26 mouse cellular contexts compared by ENCODE assay signal in the genomic region with DNA sequence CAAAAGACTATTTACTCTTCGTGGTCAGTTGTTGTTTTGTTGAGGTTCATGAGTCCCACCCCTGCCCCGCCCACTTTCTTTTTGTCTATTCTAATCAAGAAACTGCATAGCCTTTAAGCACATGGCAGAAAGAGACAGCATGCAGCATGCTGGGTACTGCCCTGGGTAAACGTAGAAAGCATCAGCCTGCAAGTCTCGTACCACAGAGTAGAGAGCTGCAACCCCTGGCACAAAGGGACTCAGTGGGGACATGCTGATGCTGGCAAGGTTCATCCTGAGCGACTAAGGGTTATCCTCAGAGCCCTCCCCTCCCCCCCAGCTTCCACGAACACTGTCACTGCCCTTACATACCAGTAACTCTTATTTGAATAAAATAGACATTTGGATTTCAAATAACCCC.
DNase-seq lines count a peak whose midpoint lies in the region; ATAC-seq and TF ChIP-seq lines count a peak whose summit lies in the region.
"Had no signal": no experiment of that assay in that cellular context is flagged by ENCODE, and none has a peak within 500 bp of the region (broad histone marks: within the 10 kb centered on the region; RNA-seq: fewer than 3 reads in every experiment).

No protein-coding gene starts in this region.

- WGBS in hindbrain, embryonic 12.5 days = 45% methylated on average over 6 of the region's 6 CpGs
- 37% methylated on average over 6 of the region's 6 CpGs for WGBS in hindbrain, postnatal 0 days
- 35% methylated on average over 6 of the region's 6 CpGs for WGBS in hindbrain, embryonic 15.5 days
- 41% methylated on average over 6 of the region's 6 CpGs for WGBS in neural tube, embryonic 13.5 days

- no peaks in the 10 kb centered on the region for H3K9me3 ChIP-seq in hindbrain, embryonic 12.5 days (replicated peaks)
- no peaks in the 10 kb centered on the region for H3K9me3 ChIP-seq in hindbrain, postnatal 0 days (ENCODE audit: low read length)
- no peaks in the 10 kb centered on the region for H3K9me3 ChIP-seq in hindbrain, embryonic 15.5 days
- no peaks in the 10 kb centered on the region for H3K9me3 ChIP-seq in neural tube, embryonic 13.5 days
- H3K9me3 ChIP-seq: forebrain, embryonic 15.5 days; heart, embryonic 13.5 days; limb, embryonic 10.5 days; liver, embryonic 15.5 days; lung, embryonic 15.5 days had no signal

- H3K4me2 ChIP-seq in hindbrain, embryonic 12.5 days (replicated peaks) = no peak overlapping the region
- no peak overlapping the region for H3K4me2 ChIP-seq in hindbrain, postnatal 0 days (ENCODE audit: low read depth, low read length)
- no peak overlapping the region for H3K4me2 ChIP-seq in hindbrain, embryonic 15.5 days
- no peak overlapping the region for H3K4me2 ChIP-seq in neural tube, embryonic 13.5 days
- H3K4me2 ChIP-seq: forebrain, embryonic 15.5 days; heart, embryonic 13.5 days; liver, embryonic 15.5 days; lung, embryonic 15.5 days had no signal

- H3K9ac ChIP-seq in hindbrain, embryonic 12.5 days = no peak overlapping the region
- H3K9ac ChIP-seq in hindbrain, postnatal 0 days (replicated peaks; ENCODE audit: low read length) = no peak overlapping the region
- H3K9ac ChIP-seq in hindbrain, embryonic 15.5 days = no peak overlapping the region
- no peak overlapping the region for H3K9ac ChIP-seq in neural tube, embryonic 13.5 days
- H3K9ac ChIP-seq: forebrain, embryonic 15.5 days; heart, embryonic 13.5 days; liver, embryonic 15.5 days; lung, embryonic 15.5 days had no signal

- peak; percentile 45 for ATAC-seq in hindbrain, embryonic 12.5 days (ENCODE audit: low FRiP score)
- no peak for ATAC-seq in hindbrain, postnatal 0 days
- ATAC-seq in hindbrain, embryonic 15.5 days (ENCODE audit: low FRiP score, low read depth) = 0 out of 2 replicates have a peak, but pooled peaks have one; percentile 23
- peak; percentile 36; the same call in 1 of the 2 replicates for ATAC-seq in neural tube, embryonic 13.5 days (ENCODE audit: low read depth)
- ATAC-seq: forebrain, embryonic 15.5 days; inflammation-experienced regulatory T-cells, adult 6 months had no signal

- H3K4me1 ChIP-seq in hindbrain, embryonic 12.5 days = peaks cover 20% of the 10 kb centered on the region
- no peaks in the 10 kb centered on the region for H3K4me1 ChIP-seq in hindbrain, postnatal 0 days (ENCODE audit: insufficient read depth, low read length)
- peaks cover 18% of the 10 kb centered on the region for H3K4me1 ChIP-seq in hindbrain, embryonic 15.5 days (replicated peaks)
- H3K4me1 ChIP-seq in neural tube, embryonic 13.5 days (replicated peaks) = peaks cover 31% of the 10 kb centered on the region
- H3K4me1 ChIP-seq: forebrain, embryonic 15.5 days; liver, embryonic 15.5 days; lung, embryonic 15.5 days had no signal

- TF ChIP-seq CTCF in hindbrain, postnatal 0 days (IDR thresholded peaks at IDR 0.05; ENCODE audit: low read depth) = no peak

- no peak overlapping the region for H3K27ac ChIP-seq in hindbrain, embryonic 12.5 days
- no peak overlapping the region for H3K27ac ChIP-seq in hindbrain, postnatal 0 days
- H3K27ac ChIP-seq in hindbrain, embryonic 15.5 days (replicated peaks) = no peak overlapping the region
- H3K27ac ChIP-seq in neural tube, embryonic 13.5 days (replicated peaks) = peak overlapping the region; percentile 52
- H3K27ac ChIP-seq: forebrain, embryonic 15.5 days; heart, embryonic 13.5 days; layer of hippocampus, adult 2 months; limb, embryonic 10.5 days; liver, embryonic 15.5 days; lung, embryonic 15.5 days had no signal

- no peaks in the 10 kb centered on the region for H3K27me3 ChIP-seq in hindbrain, embryonic 12.5 days
- H3K27me3 ChIP-seq in hindbrain, postnatal 0 days (ENCODE audit: insufficient read depth, low read length) = no peaks in the 10 kb centered on the region
- no peaks in the 10 kb centered on the region for H3K27me3 ChIP-seq in hindbrain, embryonic 15.5 days
- H3K27me3 ChIP-seq in neural tube, embryonic 13.5 days = no peaks in the 10 kb centered on the region
- H3K27me3 ChIP-seq: forebrain, embryonic 15.5 days; heart, embryonic 13.5 days; liver, embryonic 15.5 days; lung, embryonic 15.5 days had no signal

- no peaks in the 10 kb centered on the region for H3K36me3 ChIP-seq in hindbrain, embryonic 12.5 days
- H3K36me3 ChIP-seq in hindbrain, postnatal 0 days (ENCODE audit: insufficient read depth, low read length) = no peaks in the 10 kb centered on the region
- H3K36me3 ChIP-seq in hindbrain, embryonic 15.5 days = no peaks in the 10 kb centered on the region
- H3K36me3 ChIP-seq in neural tube, embryonic 13.5 days = no peaks in the 10 kb centered on the region
- H3K36me3 ChIP-seq: forebrain, embryonic 15.5 days; heart, embryonic 13.5 days; limb, embryonic 10.5 days; liver, embryonic 15.5 days; lung, embryonic 15.5 days had no signal

- no peak overlapping the region for H3K4me3 ChIP-seq in hindbrain, embryonic 12.5 days
- no peak overlapping the region for H3K4me3 ChIP-seq in hindbrain, postnatal 0 days (ENCODE audit: low read length)
- H3K4me3 ChIP-seq in hindbrain, embryonic 15.5 days = no peak overlapping the region
- no peak overlapping the region for H3K4me3 ChIP-seq in neural tube, embryonic 13.5 days
- H3K4me3 ChIP-seq: forebrain, embryonic 15.5 days; heart, embryonic 13.5 days; layer of hippocampus, adult 2 months; limb, embryonic 10.5 days; liver, embryonic 15.5 days; lung, embryonic 15.5 days; myocyte had no signal

- no peak for DNase-seq in hindbrain, postnatal 0 days (ENCODE audit: low spot score)
- peak; percentile 26 for DNase-seq in ZHBTc4 (ENCODE audit: low read depth, low spot score)
- no peak for DNase-seq in kidney, postnatal 36 days
- DNase-seq in thymus, postnatal 0 days (ENCODE audit: low spot score) = no peak
- DNase-seq: adrenal gland, postnatal 14 days; cerebellum, adult 2 months; cerebellum, postnatal 25 days; gastrocnemius, postnatal 10 days; kidney, adult 9 months; kidney, postnatal 14 days; liver; lung, postnatal 36 days; right cerebral cortex, postnatal 25 days; spleen, adult 18-20 months; thymus, postnatal 4 days had no signal
